Mouse (Mus musculus) lung, postnatal 14 days (tissue): ENCODE results near the gene Rnf152.

Experiments used
- DNase-seq: peaks from one replicate; pipeline ENCODE4 v3.0.0; 2021

Rnf152 gene

DNA sequence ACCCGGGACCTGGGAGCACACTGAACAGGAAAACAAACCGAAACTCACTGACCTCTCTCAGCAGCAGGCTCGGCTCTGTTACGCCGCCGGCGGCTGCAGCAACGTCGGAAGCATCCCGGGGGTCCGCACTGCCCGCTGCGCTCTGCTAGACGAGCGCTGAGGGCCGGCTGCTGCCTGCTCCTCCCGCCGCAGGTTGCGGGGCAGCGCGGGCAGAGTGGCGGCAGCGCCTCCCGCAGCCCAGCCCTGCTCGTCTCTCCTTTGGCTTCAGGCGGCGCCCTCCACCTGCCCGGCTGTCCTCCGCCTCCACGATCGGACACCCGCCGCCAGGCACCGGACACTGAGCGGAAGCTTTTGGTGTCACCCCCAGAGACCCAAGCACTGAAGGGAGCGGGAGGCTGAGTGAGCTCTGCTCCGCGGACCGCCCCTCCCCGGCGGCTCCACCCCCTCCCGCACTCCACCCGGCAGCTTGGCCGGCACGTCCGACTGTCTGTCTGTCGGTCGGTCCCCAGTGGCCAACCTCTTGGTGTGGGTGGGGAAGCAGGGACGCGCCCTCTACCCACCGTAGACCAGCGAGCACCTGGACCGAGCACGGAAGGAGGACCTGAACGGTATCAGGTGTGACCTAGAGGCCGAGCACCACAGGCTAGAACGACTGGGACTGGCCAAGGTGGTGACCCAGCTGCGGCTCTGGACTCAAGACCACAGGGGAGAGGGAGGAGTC, at the start of gene Rnf152:
Gene Rnf152, minus strand, starts transcription at position 420 of the 721 bp plus-strand sequence.
- DNase-seq = peak; percentile 62

DNA sequence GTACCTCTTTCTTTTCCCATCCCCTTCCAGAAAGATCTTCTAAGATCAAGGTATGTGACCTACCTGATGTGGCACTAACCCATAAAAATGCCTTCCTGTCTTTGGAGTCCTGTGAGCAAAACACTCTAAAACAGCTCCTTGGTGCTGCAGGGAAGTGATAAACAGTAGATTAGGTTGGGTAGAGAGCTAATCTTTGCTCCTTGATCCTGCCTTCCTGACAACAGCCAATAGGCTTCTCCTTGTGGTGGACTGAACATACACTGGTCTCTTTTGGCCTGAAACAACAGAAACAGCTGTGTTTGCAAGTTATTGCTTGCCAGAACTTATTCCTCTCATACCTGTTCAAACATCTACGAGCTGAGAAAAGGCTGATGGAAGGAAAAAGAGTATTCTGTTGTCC, 46.3 kb upstream of the Rnf152 start:
- no peak for DNase-seq

DNA sequence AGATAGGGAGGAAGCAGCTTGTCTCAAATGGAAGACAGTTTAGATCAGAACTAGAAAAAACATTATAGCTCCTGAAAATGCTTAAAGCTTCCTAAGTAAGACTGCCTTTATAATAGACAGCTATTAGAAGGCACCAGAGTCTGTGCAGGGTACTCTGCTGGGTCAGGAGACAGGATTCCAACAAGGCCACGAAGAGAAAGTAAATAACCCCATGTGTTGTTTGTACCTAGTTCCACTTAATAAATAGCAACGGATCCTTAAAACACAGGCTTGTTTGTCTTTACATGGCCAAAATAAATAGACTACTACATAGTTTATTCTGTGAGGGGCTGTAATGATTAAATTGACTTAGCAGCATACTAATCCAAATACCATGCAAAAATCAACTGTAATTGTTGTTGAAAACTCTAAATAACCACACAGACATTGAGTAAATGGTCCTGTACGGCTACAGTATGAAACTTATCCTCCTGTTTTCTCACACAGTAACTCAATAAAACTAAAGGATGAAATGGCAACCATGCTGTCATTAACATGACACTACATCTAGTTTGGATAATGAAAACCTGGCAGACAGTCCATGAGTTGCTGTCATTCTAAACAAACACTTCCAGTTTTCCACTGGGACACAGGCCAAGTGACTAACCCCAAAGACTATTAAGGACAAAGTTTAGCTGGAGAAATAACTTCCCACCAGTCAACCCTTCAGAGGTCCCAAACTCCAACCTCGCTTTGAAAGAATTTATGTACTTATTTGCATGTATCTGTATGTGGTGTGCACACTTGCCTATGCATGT, 27.8 kb upstream of the Rnf152 start:
- DNase-seq = peak; percentile 70

DNA sequence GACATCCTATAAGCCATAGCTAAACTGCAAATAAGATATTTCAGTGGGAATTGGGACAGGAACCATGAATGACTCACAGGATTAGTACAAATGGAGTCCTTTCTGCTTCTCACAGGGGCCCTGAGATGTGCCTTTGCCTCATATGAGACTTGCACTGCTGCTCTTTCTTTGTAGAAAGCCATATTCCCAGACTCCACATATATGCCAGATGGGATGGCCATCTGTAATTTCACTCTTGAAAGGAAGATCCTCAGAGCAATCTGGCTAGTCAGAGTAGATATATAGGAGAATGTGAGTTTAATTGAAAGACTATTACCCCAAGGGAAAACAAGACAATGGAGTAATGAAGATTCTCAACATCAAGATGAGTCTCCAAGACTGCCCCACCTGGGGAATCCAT, 21.0 kb upstream of the Rnf152 start:
- DNase-seq = no peak

DNA sequence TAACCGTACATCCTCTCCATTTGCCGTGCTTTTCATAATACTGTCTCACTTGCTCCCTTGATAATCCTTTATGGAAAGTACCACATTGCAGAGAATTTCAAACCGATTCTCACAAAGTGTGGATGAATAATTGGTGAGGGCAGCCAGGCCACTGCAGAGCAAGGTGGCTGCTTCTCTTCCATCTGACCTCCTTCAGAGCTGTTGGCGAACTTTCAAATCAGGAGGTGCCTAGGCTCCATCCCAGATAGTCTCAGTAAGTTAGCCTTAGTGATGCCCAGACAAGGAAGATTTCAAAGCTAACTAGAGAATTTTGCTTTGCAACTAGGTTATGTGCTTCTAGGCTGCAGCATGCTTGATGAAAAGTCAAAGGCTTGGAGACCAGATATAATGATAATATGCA, 18.1 kb upstream of the Rnf152 start:
- no peak for DNase-seq

DNA sequence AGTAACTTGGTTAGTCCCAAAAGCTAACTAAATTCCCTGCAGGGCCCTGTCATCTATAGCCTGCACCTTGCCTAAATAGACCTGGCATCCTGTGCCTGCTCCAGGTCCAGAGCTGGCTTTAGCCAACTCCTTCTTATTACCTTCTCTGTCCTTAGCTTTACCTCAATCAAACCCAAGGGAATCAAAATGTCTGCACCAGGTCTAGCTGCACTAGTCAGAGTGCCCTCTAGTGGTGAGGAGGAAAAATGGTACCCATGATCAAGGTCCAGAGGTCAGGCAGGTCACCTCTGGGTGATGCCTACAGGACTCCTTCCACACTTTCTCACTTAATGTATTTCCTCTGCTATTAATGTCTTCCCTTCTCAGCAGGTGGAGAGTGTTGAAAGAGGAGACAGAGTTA, 6.2 kb upstream of the Rnf152 start:
- DNase-seq = no peak

DNA sequence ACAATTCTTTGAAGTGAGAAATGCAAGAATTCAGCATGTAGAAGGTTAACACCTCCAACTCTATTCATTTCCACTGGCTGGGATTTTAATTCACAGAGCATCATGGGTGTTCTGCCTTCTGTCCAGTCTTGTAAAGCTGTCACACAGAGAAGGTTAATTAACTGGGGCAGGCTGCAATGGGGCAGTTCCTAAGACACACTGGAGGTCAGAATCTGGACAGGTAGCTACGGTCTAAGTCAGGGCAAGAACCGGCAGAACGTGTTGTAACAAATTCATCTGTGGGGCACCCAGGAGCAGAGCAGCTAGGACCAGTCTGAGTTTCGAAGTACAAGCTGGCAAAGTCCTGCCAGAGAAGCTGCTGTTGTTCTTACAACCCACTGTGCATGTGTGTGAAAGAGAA, 2.4 kb upstream of the Rnf152 start:
- no peak for DNase-seq

DNA sequence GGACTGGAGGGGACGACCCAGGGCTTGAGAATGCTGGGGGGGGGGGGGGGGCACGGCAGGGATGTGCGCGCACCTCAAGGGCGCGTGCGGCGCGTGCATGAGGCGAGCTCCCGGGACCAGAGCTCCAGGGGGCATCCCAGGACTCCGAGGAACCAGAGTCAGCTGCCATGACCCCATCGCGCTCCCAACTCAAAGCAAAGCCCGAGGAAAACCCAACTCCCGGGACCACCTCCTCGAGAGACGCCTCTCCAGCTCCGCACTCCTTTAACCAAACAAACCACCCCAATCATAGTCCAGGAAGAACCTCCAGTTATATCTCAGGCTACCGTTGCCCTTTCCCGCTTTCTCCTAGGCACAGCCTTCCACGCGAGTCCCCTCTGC, 610 bp downstream of the Rnf152 start:
- DNase-seq = peak; percentile 25

DNA sequence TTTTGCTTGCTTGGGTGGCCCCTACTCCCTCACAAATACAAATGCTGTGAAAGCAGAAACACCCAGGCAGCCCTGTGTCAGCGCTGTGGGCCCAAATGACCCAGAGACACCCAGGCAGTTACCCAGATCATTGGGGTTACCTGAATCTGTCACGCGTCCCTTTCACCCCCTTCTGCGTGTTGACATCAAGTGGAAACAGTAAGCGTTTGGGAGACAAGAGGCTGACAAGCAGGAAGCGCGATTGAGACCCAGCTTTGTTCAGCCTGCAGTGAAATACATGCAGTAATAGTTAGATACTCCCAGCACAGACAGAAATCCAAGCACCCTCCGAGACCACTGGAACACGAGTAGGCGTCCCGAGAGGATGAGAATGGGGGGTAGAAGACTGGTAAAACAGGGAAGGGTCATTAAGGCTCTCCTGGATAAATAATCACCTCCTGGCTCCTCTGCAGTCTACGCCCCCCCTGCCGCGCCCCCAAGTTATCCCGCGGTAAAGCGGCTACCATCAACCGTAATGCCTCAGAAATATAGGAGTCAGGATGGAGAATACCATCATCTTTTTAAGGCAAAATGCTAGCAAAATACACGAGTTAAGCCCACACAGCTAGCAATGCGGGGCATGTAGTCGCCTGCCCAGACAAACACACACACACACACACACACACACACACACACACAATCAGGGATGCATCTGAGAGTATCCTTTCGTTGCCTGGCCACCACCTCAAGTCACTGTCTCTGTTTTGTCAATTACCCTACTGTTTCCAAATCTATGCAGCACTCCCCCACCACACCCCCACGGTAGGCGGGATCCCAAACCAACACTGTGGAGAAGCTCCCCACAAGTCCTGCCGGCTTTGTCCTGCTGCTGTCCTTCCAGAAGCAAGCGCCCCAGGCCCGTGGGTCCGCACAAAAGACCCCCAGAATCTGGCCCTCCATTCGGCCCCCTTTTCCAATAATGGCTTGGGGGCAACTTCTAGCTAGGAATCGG, 1.3 kb downstream of the Rnf152 start:
- DNase-seq = peak; percentile 48

DNA sequence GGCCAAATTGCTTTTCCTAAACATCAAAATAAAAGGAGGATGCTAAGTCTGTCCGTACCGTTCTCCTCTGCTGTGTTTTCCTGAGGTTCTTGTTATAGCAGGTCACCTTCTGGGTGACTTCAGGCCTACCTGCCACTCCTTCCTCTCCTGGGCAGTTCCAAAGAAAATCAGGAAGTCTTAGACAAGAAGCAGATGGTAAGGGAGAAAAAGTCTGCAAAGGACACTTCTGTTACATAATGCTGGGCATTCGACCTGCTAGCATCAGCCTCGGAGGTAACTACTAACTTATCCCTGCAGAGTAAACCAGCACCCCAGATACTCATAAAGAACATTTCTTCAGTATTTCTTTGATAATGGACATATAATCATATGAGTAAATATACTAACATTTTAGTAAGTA, 4.7 kb downstream of the Rnf152 start:
- DNase-seq = no peak

DNA sequence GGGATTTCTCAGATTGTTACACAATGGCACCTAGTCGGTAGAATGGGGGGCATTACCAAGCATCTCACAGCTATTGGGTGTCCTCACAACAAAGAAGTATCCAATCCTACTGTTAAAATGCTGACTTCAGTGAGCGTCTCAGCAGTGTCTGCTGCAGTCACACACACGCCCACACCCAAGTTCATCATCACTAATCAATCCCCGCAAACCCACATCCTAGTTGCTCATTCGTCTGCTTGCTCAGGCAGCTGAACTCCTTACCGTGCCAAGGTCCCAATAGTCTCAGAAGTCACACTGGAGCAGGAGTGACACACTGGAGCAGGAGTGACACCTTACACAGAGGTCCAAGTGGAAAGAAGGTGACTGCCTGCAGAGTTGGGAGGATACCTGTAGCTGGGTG, 14.2 kb downstream of the Rnf152 start:
- DNase-seq = no peak

DNA sequence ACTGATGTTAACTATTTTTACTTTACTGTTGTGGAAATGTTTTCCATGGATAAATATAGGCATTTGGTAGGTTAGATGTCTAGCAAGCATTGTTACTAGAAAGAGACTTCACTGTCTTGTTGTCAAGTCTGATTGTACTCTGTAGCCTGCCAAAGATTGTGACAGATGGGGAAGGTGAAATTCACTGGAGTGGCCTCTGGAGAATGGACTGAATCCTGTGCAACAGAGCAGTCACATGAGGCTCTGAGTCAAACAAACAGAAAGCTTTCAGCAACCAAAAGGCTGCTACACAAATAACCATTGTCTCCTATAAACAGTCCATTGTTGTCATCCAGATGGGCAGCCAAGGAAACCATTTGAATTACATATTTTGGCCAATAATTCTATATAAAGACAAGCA, 15.6 kb downstream of the Rnf152 start:
- no peak for DNase-seq

DNA sequence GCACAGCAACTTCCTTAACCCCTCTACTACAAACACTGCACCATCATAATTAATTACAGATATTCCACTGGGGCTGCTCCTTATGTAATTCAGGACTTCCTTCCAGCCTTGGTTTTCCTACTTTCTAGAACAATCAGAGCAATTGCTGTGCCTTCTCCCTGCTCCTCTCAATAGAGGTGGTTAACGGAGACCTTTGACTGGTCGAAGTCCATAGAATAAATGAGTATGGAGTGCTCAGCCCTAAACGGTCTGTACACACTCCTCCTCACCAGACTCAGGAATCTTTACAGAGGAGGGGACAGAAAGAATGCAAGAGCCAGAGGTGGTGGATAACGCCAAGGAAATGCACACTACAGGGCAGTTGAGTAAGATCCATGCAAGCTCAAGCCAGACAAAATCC, 19.1 kb downstream of the Rnf152 start:
- no peak for DNase-seq

DNA sequence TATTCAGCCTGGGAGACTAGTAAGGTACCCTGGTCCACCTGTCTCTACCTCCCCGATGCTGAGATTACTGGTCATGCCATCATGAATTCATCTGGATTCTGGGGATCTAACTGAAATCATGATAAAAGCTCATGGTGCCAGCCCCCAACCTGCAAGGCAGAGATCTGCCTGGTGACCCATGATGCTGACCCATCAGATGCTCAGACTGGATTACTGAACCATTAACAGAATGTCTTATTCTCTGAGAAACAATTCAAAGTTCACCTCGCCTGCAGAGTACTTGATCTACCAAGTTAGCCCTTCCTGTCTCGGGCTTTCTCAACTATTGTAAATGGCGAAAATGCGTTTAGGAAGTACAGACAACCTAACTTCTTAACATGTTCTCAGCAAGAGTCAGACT, 20.4 kb downstream of the Rnf152 start:
- DNase-seq = no peak

DNA sequence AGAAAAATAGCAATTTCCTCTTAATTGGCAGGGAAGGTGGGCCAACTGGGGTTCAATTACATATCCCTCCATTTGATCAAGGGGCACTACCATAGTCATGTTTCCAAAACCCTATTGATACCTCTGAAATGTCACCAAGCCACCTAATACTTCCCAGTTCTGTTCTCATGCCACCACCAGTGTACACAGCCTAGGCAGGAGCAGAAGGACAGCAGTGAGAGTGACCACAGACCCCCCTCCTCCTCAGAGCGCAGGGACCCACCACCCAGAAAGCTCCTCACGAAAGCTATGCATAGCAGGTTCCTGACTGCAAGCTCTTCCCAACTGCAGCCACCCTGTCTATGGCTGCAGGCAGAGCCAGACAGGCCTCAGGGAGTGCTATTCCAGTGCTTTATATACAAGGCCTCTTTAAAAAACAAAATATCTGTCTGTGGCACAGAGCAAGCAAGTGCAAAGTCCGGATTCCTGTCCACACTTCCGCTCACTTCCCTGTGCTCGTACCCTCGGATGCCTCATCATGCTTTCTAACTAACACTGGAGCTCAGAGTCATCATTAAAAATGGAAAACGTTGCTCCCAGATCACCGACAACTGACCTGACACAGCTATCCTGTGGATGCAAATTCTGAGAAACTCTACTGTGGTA, 24.3 kb downstream of the Rnf152 start:
- DNase-seq = no peak

DNA sequence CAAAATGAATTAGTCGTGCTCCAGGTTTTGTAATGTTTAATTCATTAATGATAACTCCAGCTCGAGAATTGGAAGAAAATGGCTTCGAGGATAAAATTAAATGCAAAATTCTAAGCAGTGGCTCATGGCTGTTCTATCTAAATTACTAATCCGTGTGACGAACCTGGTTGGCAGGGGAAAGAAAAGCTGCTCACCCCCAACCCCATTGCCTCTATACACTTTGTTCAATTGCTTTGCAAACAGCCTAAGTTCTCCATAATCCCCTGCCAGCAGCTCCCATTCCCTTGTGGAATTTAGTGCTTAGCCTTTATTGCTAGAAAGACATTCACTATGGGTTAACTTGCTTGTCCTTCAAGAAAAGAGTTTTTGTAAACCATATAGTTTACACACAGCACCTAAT, 24.9 kb downstream of the Rnf152 start:
- DNase-seq = no peak

DNA sequence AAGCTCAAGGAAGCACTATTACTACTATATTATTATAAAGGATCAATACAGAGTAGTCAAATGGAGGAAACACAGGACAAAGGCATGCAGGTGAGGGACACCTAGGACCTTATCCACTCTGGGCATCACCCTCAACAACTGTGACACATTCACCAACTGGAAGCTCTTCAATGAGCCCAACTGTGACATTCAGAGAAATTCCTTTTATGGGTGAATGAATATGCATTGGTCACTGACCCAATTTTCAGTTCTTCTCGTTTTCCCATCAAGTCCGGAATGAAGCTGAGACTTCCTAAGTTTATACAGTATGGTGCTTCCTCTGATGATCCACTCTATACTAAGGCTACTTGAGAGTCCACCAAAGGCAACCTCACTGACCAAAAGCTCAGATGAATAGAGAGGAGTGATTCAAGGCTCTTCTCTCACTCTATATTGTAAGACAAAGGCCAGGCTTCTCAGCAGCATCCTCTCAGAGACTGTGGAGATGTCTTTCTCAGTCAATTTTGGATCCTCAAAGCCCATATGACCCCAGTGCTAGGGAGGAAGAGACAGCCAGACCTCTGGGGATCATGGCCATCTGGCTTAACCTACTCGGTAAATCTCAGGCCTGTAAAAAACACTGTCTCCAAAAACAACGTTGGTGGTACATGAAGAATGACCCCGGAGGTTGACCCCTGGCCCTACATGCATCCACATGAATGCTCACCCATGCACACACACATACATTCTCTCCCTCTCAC, 25.8 kb downstream of the Rnf152 start:
- no peak for DNase-seq

DNA sequence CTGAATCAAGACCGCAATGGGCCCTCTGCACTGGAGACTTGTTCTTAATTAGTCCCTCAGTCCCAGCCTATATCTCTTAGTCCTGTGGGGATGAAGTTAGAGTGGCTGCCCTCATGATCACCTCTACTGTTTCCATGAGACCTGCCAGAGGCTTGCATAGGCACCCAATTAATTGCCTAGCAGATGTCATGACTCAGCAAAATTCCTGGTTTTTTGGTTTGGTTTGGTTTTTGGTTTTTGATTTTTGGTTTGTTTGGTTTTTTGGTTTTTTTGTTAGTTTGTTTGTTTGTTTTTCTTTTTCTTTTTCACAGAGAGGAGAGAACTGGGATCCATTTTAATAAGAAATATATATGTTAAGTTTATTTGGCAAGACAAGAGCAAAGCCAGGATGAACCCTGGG, 28.7 kb downstream of the Rnf152 start:
- DNase-seq = no peak

DNA sequence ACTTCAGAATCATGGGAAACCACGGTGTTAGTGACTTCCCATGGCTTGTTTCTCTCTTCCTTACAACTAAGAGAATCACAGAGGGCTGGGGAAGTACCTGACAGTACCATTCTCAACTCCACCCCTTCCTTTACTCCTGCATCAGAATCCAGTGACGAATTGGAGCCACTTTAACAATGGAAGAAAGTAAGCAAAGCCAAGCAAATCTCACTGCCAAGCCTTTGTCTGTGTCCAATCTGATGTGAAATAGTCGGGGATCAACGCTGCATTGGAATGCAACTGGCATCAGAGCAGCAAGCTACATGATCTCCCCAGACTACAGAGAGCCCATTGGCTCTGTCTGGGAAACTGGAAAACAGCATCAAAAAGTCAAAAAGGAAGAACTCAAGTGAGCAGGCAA, 31.9 kb downstream of the Rnf152 start:
- DNase-seq = no peak

DNA sequence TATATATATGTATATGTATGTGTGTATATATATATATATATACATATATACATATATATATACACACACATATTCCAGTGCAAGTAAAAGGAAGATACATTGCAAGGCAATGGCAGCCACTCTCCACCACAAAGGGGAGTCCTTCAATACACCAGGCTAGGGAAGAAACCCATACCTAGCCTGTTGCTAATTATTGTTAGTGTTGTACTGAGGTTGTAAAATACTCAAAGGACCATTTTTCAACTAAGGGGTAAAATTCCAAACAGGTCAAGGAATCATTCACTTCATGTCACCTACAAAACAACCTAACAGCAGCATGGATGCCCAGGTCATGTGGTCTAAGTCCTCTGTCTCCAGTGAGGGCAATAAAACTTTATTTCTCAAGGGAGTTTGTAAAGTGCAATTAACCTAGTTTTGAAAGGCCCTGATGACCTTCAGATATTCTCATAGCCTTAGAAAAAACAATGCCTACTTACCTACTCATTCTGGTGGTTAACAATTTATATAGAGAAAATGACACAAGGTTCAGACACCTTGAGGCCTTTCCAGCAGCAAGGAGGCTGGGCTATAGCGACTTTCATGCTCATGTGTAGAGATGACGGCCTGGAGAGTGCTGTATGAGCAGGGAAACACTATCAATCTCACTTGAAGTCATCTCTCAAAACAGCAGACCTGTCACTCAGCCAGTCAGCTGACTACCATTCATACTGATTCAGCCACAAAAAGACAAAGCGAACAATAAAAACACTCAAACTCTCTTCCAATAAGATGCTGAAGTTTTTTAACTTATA, 42.3 kb downstream of the Rnf152 start:
- no peak for DNase-seq

DNA sequence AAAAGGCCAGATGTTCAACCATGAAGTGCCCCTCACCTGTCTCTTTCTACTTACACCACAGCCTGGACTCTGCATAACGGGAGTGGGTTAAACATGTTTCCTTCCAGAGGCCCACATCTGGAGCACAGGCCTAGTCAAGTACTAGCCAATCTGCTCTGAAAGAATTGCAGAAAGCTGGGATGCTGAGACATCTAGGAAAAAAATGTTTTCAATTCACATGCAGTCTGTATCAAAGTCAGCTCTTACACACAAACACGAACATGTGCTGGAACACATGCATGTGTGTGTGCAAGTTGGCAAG, 44.0 kb downstream of the Rnf152 start:
- no peak for DNase-seq
